Mouse (Mus musculus) liver, adult 2 months (tissue): ENCODE results near the gene Pyy. TPM values are rescaled to one million over a fixed set of nuclear protein-coding genes. Genes with fewer than 3 reads are reported as not detected.

Experiments
- DNase-seq: peaks from one replicate; pipeline ENCODE4 v3.0.0-alpha.2; 2011; ENCODE audit warnings: low read depth, low spot score; ENCODE audit errors: extremely low read depth
- H3K27ac ChIP-seq: fragments of 200-500 bp; replicated peaks from 2 replicates; pipeline ENCODE4 v1.5.1; 2012; ENCODE audit warnings: low read depth, mild to moderate bottlenecking, control low read depth, inconsistent platforms, low read length; ENCODE audit not compliant: insufficient read depth
- H3K27me3 ChIP-seq: fragments of 200-500 bp; 2 replicates; pipeline ENCODE4 v1.6.1; 2012; ENCODE audit warnings: mild to moderate bottlenecking, moderate library complexity, low read length, inconsistent platforms; ENCODE audit not compliant: control insufficient read depth, insufficient read depth
- H3K36me3 ChIP-seq: fragments of 200-500 bp; 2 replicates; pipeline ENCODE4 v1.6.1; 2012; ENCODE audit warnings: low read length, inconsistent platforms; ENCODE audit not compliant: control insufficient read depth, insufficient read depth
- H3K4me1 ChIP-seq: fragments of 200-500 bp; 2 replicates; pipeline ENCODE4 v1.6.1; 2011; ENCODE audit warnings: low read length; ENCODE audit not compliant: control insufficient read depth, insufficient read depth
- H3K4me3 ChIP-seq: fragments of 200-500 bp; 2 replicates; pipeline ENCODE4 v1.5.1; 2011; ENCODE audit warnings: low read depth, mild to moderate bottlenecking, control low read depth, low read length, moderate library complexity; ENCODE audit not compliant: insufficient read depth
- H3K79me2 ChIP-seq: fragments of 200-500 bp; 2 replicates; pipeline ENCODE4 v1.6.1; 2012; ENCODE audit warnings: inconsistent platforms, mild to moderate bottlenecking, low read length, moderate library complexity; ENCODE audit not compliant: control insufficient read depth, insufficient read depth
- H3K9ac ChIP-seq: fragments of 200-500 bp; 2 replicates; pipeline ENCODE4 v1.6.1; 2012; ENCODE audit warnings: low read depth, mild to moderate bottlenecking, control low read depth, inconsistent platforms, low read length
- CTCF ChIP-seq: fragments of 200-500 bp; IDR thresholded peaks from 2 replicates; pipeline ENCODE4 v1.5.1; 2011; ENCODE audit warnings: low read depth, low read length, control low read depth
- POLR2A ChIP-seq: fragments of 200-500 bp; IDR thresholded peaks from 2 replicates; pipeline ENCODE4 v1.6.1; 2011; ENCODE audit warnings: low read length, control low read depth; ENCODE audit not compliant: insufficient read depth; ENCODE audit errors: extremely low read depth
- WGBS: fragments of 180-500 bp; shearing (Covaris S2); methylation state at CpG from one replicate; pipeline ENCODE4 v1.1.7; 2018; 5-methylcytosine and 5-hydroxymethylcytosine counted together
- polyA plus RNA-seq: library from polyadenylated mRNA; depleted of rRNA; stranded (reverse); fragments of >200 nt; gene quantifications from 2 replicates; pipeline ENCODE4 v1.2.3, GENCODE M21; 2012
- total RNA-seq: library from RNA; depleted of rRNA; stranded (reverse); fragments of >200 nt; gene quantifications from 2 replicates; pipeline ENCODE4 v1.2.3, GENCODE M21; 2014

Pyy gene
- total and polyA plus RNA-seq, 2 experiments = 0.35 TPM; not detected in 1

GRCm38 (mm10) chr11:102146005-102146404 lies 38.4 kb upstream of the Pyy start:
- no peak for TF ChIP-seq CTCF
- peak; percentile 51; the same call in 1 of the 2 replicates for TF ChIP-seq POLR2A
- H3K4me3 ChIP-seq = peak overlapping the region; percentile 67
- peak; percentile 93 for DNase-seq

DNA sequence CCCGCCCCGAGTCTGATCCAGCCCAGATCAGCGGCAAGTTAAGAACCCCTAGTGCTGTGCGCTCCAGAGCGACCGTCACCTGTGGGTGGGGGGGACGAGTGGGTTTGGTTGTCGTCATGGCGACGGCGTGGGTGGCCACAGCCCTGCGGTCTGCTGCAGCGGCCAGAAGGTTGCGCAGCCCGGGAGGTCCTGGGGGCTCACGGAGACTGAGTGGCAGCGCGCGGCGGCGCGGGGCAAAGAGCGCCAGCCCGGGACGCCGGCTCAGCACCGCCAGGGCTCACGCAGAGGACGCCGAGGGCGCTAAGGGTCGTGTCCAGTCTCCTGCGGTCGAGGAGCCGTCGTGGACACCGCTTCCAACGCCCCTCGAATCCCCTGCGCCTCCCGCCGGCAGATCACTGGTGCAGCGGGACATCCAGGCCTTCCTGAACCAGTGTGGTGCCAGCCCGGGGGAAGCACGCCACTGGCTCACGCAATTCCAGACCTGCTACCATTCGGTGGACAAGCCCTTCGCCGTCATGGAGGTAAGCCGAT lies 37.9 kb upstream of the Pyy start, which contains the start of gene Nags:
Gene Nags, plus strand, starts transcription at position 43 of the 531 bp plus-strand sequence.
- WGBS = 2% methylated on average over 50 of the region's 50 CpGs
- Histone ChIP-seq H3K36me3 (peaks cover 19% of the 10 kb centered on the region), H3K27ac (peak within 1 kb of the TSS; percentile 94), H3K4me1 (peaks cover 12% of the 10 kb centered on the region), H3K79me2 (peaks cover 12% of the 10 kb centered on the region; the same call in 1 of the 2 replicates), H3K27me3 (no peaks in the 10 kb centered on the region), H3K9ac (peak within 1 kb of the TSS; percentile 85), H3K4me3 (peak within 1 kb of the TSS; percentile 67)
- no peak for DNase-seq
- TF ChIP-seq CTCF (no peak), POLR2A (peak; percentile 93)

More at GRCm38 (mm10) chr11:102146005-102146404, 38.4 kb upstream of the Pyy start:
- Histone ChIP-seq H3K27me3 (no peaks in the 10 kb centered on the region), H3K27ac (peak overlapping the region; percentile 94), H3K36me3 (peaks cover 23% of the 10 kb centered on the region), H3K79me2 (peaks cover 12% of the 10 kb centered on the region; the same call in 1 of the 2 replicates), H3K9ac (peak overlapping the region; percentile 85), H3K4me1 (peaks cover 12% of the 10 kb centered on the region)
- 3% methylated on average over 16 of the region's 16 CpGs for WGBS

DNA sequence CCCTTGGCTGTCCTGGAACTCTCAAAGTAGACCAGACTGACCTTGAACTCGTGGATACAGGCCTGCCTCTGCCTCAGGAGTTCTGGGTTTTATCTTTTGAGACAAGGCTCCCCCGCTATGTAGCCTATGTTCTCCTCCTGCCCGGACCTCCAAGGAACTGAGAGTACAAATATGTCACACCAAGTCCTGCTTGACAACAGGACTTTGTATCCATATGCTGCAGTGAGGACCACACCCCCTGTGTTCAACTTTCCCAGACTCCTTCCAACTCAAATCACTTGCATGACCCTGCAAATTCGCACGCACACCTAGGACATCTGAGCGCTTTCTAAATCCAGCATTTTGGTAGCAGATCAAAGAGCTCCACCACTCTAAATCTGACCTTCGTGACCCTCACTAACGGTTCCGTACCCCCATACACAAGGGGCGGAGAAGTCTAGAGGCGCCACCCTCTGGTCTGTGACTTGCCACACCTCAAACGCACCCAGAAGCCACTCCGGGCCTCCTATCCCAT lies 37.4 kb upstream of the Pyy start:
- Histone ChIP-seq H3K79me2 (peaks cover 12% of the 10 kb centered on the region; the same call in 1 of the 2 replicates), H3K9ac (peak overlapping the region; percentile 77), H3K27ac (peak overlapping the region; percentile 94), H3K4me3 (peak overlapping the region; percentile 67), H3K36me3 (peaks cover 18% of the 10 kb centered on the region), H3K27me3 (no peaks in the 10 kb centered on the region), H3K4me1 (peaks cover 12% of the 10 kb centered on the region)
- 15% methylated on average over 13 of the region's 13 CpGs for WGBS
- peak; percentile 91 for DNase-seq
- TF ChIP-seq POLR2A (no peak), CTCF (no peak)

- peak; percentile 90 for DNase-seq
- Histone ChIP-seq H3K36me3 (0 out of 2 replicates have a peak, but pooled peaks cover under 1% of the 10 kb centered on the region), H3K79me2 (peaks cover 12% of the 10 kb centered on the region; the same call in 1 of the 2 replicates), H3K27me3 (no peaks in the 10 kb centered on the region), H3K4me1 (peaks cover 12% of the 10 kb centered on the region), H3K27ac (peak overlapping the region; percentile 89), H3K4me3 (no peak overlapping the region), H3K9ac (peak overlapping the region; percentile 37; the same call in 1 of the 2 replicates)
- WGBS = 20% methylated on average over 7 of the region's 7 CpGs
- no peak for TF ChIP-seq CTCF
Observed at GRCm38 (mm10) chr11:102142355-102142754, 34.7 kb upstream of the Pyy start.

GRCm38 (mm10) chr11:102140508-102140907 lies 32.9 kb upstream of the Pyy start:
- peaks cover 9% of the 10 kb centered on the region for H3K4me1 ChIP-seq
- TF ChIP-seq POLR2A (no peak), CTCF (peak; percentile 57)
- DNase-seq = peak; percentile 60
- H3K36me3 ChIP-seq = no peaks in the 10 kb centered on the region
- H3K4me3 ChIP-seq = no peak overlapping the region
- no peak overlapping the region for H3K9ac ChIP-seq
- H3K27me3 ChIP-seq = no peaks in the 10 kb centered on the region
- WGBS = 8% methylated on average over 5 of the region's 5 CpGs
- H3K79me2 ChIP-seq = peaks cover 2% of the 10 kb centered on the region; the same call in 1 of the 2 replicates
- H3K27ac ChIP-seq = no peak overlapping the region

DNA sequence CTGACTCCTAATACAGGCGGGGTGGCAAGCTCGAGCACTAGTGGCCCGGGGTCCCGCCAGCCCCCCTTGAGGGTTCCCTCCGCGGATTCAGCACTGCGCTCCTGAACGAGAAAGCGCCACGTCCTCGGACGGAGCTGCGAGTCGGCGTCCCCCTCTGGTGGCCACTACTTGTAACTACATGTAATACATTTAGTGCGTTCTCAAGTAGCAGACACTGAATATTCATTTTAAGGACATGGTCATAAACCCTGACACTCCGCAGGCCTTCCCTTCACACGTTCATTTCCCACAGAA lies 30.8 kb upstream of the Pyy start:
- 1% methylated on average over 18 of the region's 18 CpGs for WGBS
- H3K79me2 ChIP-seq = no peaks in the 10 kb centered on the region
- TF ChIP-seq CTCF (peak; percentile 96), POLR2A (no peak)
- no peak overlapping the region for H3K9ac ChIP-seq
- H3K27ac ChIP-seq = no peak overlapping the region
- no peaks in the 10 kb centered on the region for H3K27me3 ChIP-seq
- peaks cover 4% of the 10 kb centered on the region; the same call in 1 of the 2 replicates for H3K4me1 ChIP-seq
- DNase-seq = peak; percentile 39
- H3K4me3 ChIP-seq = no peak overlapping the region
- no peaks in the 10 kb centered on the region for H3K36me3 ChIP-seq
